Mouse (Mus musculus) induced T-regulatory cell, adult 2 months (primary cell): ENCODE measurements around the gene Zbtb24.

Source experiments
- DNase-seq: peaks from one replicate; pipeline ENCODE4 v3.0.0-alpha.2; 2012; ENCODE audit warnings: low read depth

Zbtb24 gene

DNA sequence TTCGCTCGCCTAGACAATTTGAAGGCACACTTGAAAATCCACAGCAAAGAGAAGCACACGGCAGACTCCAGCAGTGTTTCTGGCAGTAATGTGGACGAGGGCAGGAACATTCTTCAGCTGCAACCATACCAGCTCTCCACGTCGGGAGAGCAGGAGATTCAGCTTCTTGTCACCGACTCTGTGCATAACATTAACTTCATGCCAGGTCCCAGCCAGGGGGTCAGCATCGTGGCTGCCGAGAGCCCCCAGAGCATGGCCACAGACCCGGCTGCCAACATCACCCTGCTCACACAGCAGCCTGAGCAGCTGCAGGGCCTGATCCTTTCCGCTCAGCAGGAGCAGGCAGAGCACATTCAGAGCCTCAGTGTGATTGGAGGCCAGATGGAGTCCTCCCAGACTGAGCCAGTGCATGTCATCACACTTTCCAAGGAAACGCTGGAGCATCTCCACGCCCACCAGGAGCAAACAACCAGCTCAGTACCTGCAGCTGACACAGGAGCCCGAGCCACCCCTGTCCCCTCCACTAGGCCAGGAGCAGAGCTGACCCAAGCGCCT, 14.3 kb downstream of the Zbtb24 start:
- no peak for DNase-seq

- DNase-seq = no peak
Measured at GRCm38 (mm10) chr10:41467325-41467724, 17.1 kb downstream of the Zbtb24 start.

DNA sequence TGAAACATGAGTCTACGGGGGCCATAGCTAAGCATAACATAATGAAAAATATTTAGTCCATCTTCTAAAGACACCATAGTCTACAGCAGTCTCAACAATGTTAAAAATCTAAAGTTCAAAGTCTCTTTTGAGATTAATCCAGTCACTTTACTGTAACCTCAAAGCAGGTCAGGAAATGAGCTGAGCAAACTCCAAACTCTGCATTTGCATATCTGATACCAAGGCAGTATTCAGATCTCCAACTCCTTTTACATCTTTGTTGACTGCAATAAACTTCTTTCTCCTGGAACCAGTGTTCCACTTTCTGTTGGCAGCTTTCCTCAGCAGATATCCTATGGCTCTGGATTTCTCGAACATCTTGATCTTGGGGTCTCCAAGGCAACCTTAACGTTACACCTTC, 20.5 kb downstream of the Zbtb24 start:
- DNase-seq = peak; percentile 53

DNA sequence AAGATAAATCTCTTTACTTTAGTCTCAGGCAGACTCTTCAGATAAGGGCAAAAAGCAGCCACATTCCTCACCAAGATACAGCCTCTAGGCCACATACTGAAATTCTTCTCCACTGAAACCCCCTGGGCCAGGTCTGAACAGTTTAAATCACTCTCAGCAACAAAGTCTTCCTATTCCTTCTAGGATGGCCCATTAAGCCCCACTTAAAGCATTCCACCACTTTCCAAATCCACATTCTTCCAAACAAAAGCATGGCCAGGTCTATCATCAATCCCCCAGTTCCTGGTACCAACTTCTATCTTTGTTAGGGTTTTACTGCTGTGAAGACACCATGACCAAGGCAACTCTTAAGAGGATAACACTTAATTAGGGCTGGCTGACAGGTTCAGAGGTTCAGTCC, 22.4 kb downstream of the Zbtb24 start:
- no peak for DNase-seq

GRCm38 (mm10) chr10:41472962-41473481, 22.8 kb downstream of the Zbtb24 start:
- peak; percentile 66 for DNase-seq

- peak; percentile 72 for DNase-seq
Measured at GRCm38 (mm10) chr10:41473782-41474468, 23.7 kb downstream of the Zbtb24 start.

DNA sequence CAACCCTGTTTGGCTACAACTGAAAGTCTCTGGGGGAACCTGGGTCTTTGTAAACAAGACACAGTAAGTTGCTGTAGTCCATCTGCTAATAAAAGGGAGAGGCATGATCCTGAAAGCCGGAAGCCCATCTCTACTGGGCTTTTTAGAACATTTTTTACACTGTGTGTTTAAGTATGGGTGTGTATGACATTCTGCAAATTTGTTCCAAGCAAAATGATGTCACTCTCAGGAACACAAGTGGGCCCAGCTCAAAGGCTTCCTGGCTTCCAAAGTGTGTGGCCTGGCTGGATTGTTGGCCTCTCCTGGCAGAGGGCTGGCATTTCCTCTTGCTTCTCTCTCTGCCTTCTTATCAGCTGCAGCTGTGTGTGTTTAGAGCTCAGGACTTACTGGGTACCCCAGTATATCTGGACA, 24.8 kb downstream of the Zbtb24 start:
- peak; percentile 47 for DNase-seq

- peak; percentile 87 for DNase-seq
Measured at GRCm38 (mm10) chr10:41476171-41477017, 26.2 kb downstream of the Zbtb24 start, which contains the start of gene Mical1. Gene Mical1 (plus strand): TSS chr10:41476314.

DNA sequence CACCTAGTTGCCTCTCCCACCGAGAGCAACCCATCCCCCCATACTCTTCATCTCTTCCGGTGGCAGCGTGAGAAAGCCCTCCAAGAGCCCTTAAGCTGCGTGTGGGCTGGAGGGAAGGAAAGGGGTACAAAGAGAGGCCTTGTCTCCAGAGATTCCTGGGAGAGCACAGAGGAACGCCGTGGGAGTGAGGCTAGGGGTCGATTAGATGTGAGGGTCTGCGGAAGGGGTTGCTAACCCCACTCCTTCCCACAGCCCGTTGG, 26.8 kb downstream of the Zbtb24 start:
- no peak for DNase-seq

DNA sequence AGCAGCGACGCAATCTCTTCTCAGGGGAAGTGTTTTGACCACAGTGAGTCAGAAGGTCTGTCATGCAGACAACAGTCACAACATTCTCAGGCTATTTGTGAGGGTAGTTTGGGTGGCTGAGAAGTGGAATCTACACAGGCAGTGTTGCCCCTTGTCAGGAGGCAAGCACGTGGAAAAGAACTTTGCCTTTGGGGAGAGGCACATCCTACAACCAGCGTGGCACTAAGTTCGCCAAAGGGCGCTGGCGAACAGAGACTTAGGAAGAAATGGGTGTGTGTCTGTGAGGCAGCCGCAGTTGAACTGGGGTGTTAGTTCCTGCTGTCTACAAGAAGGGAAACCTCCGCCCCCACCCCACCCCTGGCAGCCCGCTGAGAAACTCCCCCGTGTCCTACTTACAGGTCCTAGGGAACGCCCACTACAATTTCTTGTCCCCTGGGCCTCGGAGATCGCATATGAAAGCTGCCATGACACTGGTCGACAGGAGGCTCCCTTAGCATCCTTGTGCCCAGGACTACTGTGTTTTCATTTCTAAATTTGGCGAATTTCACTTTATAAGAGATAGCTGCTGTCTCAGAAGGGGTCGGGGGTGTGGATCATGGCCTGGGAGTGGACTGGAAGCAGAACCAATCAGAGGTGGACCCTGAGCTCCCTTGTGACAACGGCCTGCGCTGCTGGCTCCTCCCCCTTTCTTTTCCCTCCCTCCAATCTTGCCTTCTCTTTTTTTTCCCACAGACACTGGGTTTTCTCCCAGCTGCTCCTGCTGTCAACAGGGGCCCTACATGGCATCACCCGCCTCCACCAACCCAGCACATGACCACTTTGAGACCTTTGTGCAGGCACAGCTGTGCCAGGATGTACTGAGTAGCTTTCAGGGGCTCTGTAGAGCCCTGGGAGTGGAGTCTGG, 27.3 kb downstream of the Zbtb24 start:
- peak; percentile 86 for DNase-seq

GRCm38 (mm10) chr10:41479961-41480360, 29.8 kb downstream of the Zbtb24 start:
- no peak for DNase-seq

DNA sequence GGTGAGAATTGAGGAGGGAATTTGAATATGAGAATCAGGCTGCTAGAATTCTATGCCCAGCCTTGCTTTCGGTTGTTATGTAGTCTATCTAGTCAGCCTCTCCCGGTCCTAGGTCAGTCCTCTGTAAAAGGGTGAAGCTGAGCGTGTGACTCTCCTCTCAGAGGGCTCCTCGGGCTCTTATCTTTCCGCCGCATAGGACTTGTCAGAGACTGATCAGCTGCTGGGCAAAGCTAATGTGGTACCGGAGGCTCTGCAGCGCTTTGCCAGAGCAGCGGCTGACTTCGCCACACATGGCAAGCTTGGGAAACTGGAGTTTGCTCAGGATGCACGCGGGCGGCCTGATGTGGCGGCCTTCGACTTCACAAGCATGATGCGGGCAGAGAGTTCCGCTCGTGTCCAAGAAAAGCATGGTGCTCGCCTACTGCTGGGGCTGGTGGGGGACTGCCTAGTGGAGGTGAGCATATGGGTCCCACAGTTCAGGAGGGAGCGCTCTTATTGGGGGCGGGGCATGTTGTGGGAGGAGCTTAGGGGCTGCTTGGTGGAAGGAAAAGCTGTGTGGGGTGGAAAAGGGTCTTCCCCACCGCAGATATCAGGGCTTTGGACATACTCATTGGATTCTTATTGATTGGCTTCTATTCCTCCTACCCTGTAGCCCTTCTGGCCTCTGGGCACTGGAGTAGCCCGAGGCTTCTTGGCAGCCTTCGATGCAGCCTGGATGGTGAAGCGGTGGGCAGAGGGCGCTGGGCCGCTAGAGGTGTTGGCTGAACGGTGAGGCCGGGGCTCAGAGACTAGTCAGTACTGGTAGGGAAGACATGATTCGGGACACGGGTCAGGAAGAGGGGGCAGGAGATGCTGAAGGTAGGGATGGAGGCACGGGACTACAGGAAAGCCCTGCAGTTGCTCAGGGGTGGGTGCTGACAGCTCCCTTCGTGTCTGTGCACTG, 31.0 kb downstream of the Zbtb24 start:
- no peak for DNase-seq

GRCm38 (mm10) chr10:41482446-41482845, 32.3 kb downstream of the Zbtb24 start:
- no peak for DNase-seq

GRCm38 (mm10) chr10:41485778-41486177, 35.6 kb downstream of the Zbtb24 start:
- DNase-seq = no peak

GRCm38 (mm10) chr10:41486506-41487170, 36.5 kb downstream of the Zbtb24 start:
- DNase-seq = no peak

- DNase-seq = peak; percentile 36
Measured at GRCm38 (mm10) chr10:41488877-41489276, 38.7 kb downstream of the Zbtb24 start.

- peak; percentile 59 for DNase-seq
Measured at GRCm38 (mm10) chr10:41489294-41489693, 39.1 kb downstream of the Zbtb24 start.

DNA sequence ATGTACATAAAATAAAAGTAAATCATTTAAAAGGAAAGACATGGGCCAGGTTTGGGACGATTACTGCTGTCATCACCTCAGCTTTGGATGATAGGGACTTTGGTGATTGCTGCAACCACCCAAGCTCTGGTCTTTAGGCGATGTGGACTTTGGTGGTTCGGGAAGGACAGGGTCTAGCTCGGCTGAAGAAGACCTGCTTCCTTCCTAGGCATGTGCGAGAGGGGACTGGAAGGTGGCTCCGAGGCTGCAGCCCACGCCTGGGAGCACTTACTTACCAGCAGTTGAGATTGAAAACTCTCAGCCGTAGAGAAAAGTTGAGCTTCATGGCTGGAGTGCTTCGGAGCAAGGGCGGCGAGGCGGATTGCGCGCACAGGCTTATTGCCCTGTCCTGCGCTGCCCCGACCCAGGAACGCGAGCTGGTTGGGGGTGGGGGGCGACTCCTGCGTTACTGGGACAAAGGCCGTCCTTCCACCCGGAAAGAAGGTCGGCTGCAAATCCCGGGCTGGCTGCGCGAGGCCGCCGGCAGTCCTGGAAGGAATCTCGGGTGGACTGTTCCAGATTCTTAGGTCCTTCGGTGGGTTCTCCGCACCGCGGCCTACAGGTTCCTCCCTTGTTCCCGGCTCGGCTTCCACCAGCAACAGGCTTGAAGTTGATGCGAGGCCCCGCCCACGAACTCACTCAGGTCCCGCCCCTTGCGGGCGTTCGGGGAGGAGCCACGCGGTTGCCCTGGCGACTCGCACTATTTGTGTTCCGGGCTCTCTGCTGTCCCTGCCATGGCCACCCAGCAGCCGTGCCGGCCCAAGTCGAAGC, 39.7 kb downstream of the Zbtb24 start, which contains the start of the genes Smpd2 and Ppil6:
Smpd2 (minus strand) TSS at position 662 of the 810 bp plus-strand sequence.
Ppil6 (plus strand) TSS at position 732 of the 810 bp plus-strand sequence.
- DNase-seq = peak; percentile 96

DNA sequence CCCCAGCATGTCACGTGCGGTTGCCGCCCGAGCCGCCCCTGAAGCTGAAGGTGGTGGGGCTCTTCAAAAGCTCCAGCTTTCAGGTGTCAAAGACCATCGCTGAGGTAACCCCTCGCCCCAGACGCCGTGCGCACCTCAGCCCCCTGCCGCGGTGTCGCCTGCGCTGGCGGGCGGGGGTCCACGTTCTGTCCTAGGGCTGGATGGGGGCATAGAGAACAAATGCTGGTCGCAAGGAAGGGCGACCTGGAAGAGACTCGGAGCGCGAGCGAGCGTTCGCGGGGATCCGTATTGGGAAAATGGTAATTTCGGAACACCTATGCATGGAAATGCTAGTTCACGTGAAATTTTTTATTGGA, 40.3 kb downstream of the Zbtb24 start:
- DNase-seq = no peak
